11 mouse cellular contexts compared by ENCODE assay signal in genomic region chr6:84404695-84405094, GRCm38 (mm10).
DNase-seq lines count a peak whose midpoint lies in the region; ATAC-seq and TF ChIP-seq lines count a peak whose summit lies in the region.
"Had no signal": no experiment of that assay in that cellular context is flagged by ENCODE, and none has a peak within 500 bp of the region (broad histone marks: within the 10 kb centered on the region; RNA-seq: fewer than 3 reads in every experiment).

No protein-coding gene starts in this region.

- H3K27me3 ChIP-seq in MEL (ENCODE audit: control insufficient read depth in 1 of 2, insufficient read depth in 2 of 2, low read length in 2 of 2), result no peaks in the 10 kb centered on the region

- no peak overlapping the region for H3K27ac ChIP-seq in MEL (ENCODE audit: control insufficient read depth, low read depth, low read length)
- H3K27ac ChIP-seq: hindbrain, embryonic 14.5 days had no signal

- H3K9me3 ChIP-seq in MEL (replicated peaks; ENCODE audit: insufficient read depth, low read length), result no peaks in the 10 kb centered on the region

- no peak for TF ChIP-seq POLR2A in lung, adult 2 months (IDR thresholded peaks at IDR 0.05; ENCODE audit: borderline replicate concordance, extremely low read depth, low read depth, low read length)
- no peak for TF ChIP-seq POLR2A in MEL (IDR thresholded peaks at IDR 0.05; ENCODE audit: control insufficient read depth in 1 of 2, insufficient read depth in 1 of 2, low read depth in 1 of 2, low read length in 2 of 2, poor library complexity in 1 of 2)

- peak; percentile 50 for TF ChIP-seq RAD21 in MEL (IDR thresholded peaks at IDR 0.05; ENCODE audit: low read depth, low read length)

- no peaks in the 10 kb centered on the region for H3K36me3 ChIP-seq in MEL (ENCODE audit: control insufficient read depth in 1 of 2, insufficient read depth in 2 of 2, low read length in 2 of 2)

- no peaks in the 10 kb centered on the region for H3K4me1 ChIP-seq in lung, adult 2 months (ENCODE audit: control insufficient read depth, insufficient read depth, low read length)
- no peaks in the 10 kb centered on the region for H3K4me1 ChIP-seq in MEL (ENCODE audit: control insufficient read depth in 1 of 2, insufficient read depth in 2 of 2, low read length in 2 of 2)

- H3K79me2 ChIP-seq in MEL (ENCODE audit: control insufficient read depth, insufficient read depth, low read length, poor library complexity), result no peaks in the 10 kb centered on the region

- peak; percentile 55 for ATAC-seq in megakaryocyte progenitor cell, adult 5-6 weeks (replicated peaks; ENCODE audit: poor library complexity)
- ATAC-seq in inflammation-experienced regulatory T-cells, adult 6 months, result no peak

- no peak overlapping the region for H3K4me3 ChIP-seq in lung, adult 2 months (replicated peaks; ENCODE audit: extremely low read depth, low read depth, low read length)
- no peak overlapping the region for H3K4me3 ChIP-seq in MEL (ENCODE audit: control insufficient read depth in 1 of 2, insufficient read depth in 1 of 2, low read depth in 2 of 2, low read length in 2 of 2)

- intact Hi-C loops in heart, postnatal 36 days (cut with DNase I), result loop anchor here (5.0 kb wide), 2 partner anchors 63 to 307 kb away; no protein-coding TSS in a partner anchor

- 67% methylated on average over 4 of the region's 4 CpGs for WGBS in lung, adult 2 months

- H3K9ac ChIP-seq in MEL (ENCODE audit: control insufficient read depth, low read depth, low read length, poor library complexity, severe bottlenecking), result no peak overlapping the region
- H3K9ac ChIP-seq: hindbrain, embryonic 14.5 days had no signal

- no peak for TF ChIP-seq EP300 in MEL (IDR thresholded peaks at IDR 0.05; ENCODE audit: low read depth in 1 of 2, low read length in 2 of 2)

- peak; percentile 20 for DNase-seq in heart, postnatal 4 days
- DNase-seq in heart, postnatal 36 days, result no peak
- no peak for DNase-seq in lung, adult 2 months
- no peak for DNase-seq in lung, postnatal 10 days
- DNase-seq in MEL (ENCODE audit: low read depth, low spot score), result peak; percentile 35
- DNase-seq in ovary, postnatal 14 days (ENCODE audit: low spot score), result no peak
- DNase-seq: heart, adult 18-20 months; layer of hippocampus, adult 9-11 months had no signal

- TF ChIP-seq CTCF in lung, adult 2 months (IDR thresholded peaks at IDR 0.05; ENCODE audit: insufficient read depth, low read length), result peak; percentile 28; the same call in 1 of the 2 replicates
- peak; percentile 49 to 54 (median 53) for TF ChIP-seq CTCF in MEL (IDR thresholded peaks at IDR 0.05 in 2 of 3, conservative IDR thresholded peaks at IDR 0.05 in 1 of 3; ENCODE audit: control insufficient read depth in 1 of 3, insufficient read depth in 1 of 3, low read depth in 2 of 3, low read length in 3 of 3, poor library complexity in 1 of 3, severe bottlenecking in 1 of 3)

TF ChIP-seq in MEL, 35 proteins besides CTCF, POLR2A, EP300 and RAD21:
- peak; percentile 27; the same call in 1 of the 2 replicates for TF ChIP-seq ZC3H11A (IDR thresholded peaks at IDR 0.05; ENCODE audit: low read depth, low read length)
- no peak for TF ChIP-seq MAFK (IDR thresholded peaks at IDR 0.05; ENCODE audit: borderline replicate concordance, low read depth, low read length)
- TF ChIP-seq POLR2AphosphoS2 (IDR thresholded peaks at IDR 0.05; ENCODE audit: low read length), result no peak
- TF ChIP-seq TAL1 (IDR thresholded peaks at IDR 0.05; ENCODE audit: low read length), result no peak
- peak; percentile 69 for TF ChIP-seq SMC3 (IDR thresholded peaks at IDR 0.05; ENCODE audit: low read depth, low read length)
- no peak for TF ChIP-seq CHD1 (IDR thresholded peaks at IDR 0.05; ENCODE audit: low read depth, low read length)
- no peak for TF ChIP-seq MXI1 (IDR thresholded peaks at IDR 0.05; ENCODE audit: low read depth, low read length)

Comparison
In these comparisons a context has a peak if more than half of its experiments do, and no peak if none do; other contexts are left out.
1. DNase-seq: peak in heart, postnatal 4 days (single experiment) and MEL (single experiment); none in heart, postnatal 36 days (0 of 2), lung, adult 2 months (single experiment), lung, postnatal 10 days (single experiment) and ovary, postnatal 14 days (single experiment).